Mouse (Mus musculus) olfactory bulb, adult 2 months (tissue): ENCODE data around the gene Cacna1i.
A peak's percentile ranks its signal among the peaks of the same experiment; 100 is the strongest.

ENCODE experiments used
- CTCF ChIP-seq: fragments of 200-500 bp; IDR thresholded peaks from 2 replicates; pipeline ENCODE4 v1.5.1; 2012; ENCODE audit warnings: low read depth, mild to moderate bottlenecking, low read length, moderate library complexity; ENCODE audit not compliant: insufficient read depth
- POLR2A ChIP-seq: fragments of 200-500 bp; IDR thresholded peaks from 2 replicates; pipeline ENCODE4 v1.6.1; 2012; ENCODE audit warnings: mild to moderate bottlenecking, low read depth, low read length, moderate library complexity; ENCODE audit not compliant: insufficient read depth

DNA sequence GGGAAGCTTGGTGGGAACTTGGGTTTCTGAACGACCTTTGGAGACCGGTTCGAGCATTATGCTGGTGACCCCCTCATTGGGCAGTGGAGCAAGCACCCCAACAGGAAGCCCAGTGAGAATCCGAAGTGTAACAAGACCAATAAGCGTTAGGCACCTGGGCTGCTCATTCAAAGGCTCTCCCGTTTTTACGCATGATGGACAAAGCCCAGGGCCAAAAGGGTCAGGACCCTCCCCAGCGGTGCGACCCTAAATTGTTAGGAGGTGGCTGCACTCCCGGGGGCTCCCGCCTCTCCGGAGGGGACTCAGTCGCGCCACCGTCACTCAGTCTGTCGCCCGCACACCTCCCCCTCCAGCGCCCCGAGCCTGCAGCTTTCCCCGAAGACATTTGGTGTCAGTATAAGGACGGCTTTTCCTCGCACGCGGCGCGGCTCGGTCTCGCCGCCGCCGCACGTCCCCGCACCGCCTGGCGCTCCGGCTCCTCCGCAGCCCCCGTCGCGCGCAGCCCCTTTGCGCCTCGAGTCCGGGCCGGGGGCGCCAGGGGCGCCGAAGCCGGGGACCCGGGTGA is at the start of gene Cacna1i:
- no peak for TF ChIP-seq CTCF
- TF ChIP-seq POLR2A: 0 out of 2 replicates have a peak, but pooled peaks have one; percentile 29
